Mouse (Mus musculus): Measurements from ENCODE around the gene Nadk. TPM values are rescaled to one million over a fixed set of nuclear protein-coding genes. Genes with fewer than 3 reads are reported as not detected.
A peak's percentile ranks its signal among the peaks of the same experiment; 100 is the strongest.

Nadk gene
- polyA plus RNA-seq, 1 experiment from 2014 or later: 98.2 TPM

DNA sequence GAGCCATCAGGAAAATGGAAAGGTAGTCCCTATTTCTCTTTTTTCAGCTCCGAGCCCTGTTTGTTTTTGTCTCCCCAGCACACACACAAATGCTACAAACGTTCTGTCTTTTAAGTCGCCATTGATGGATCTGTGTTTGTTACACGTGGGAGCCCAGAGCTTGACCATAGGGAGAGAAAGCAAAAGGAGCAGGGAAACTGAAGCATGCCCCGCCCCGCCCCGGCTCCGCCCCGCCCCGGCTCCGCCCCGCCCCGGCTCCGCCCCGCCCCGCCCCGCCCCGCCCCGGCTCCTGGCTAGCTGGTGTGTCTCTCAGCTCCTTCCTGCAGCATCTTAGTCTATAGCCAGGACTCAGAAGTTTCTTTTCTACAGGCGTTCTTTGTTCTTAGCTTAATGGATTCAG, 36.4 kb downstream of the Nadk start:
- Histone ChIP-seq H3K27ac (ENCODE audit: low read length) (no peak overlapping the region), H3K9me3 (ENCODE audit: control insufficient read depth, low read length) (no peaks in the 10 kb centered on the region), H3K36me3 (ENCODE audit: control insufficient read depth, insufficient read depth, low read length) (no peaks in the 10 kb centered on the region), H3K4me3 (ENCODE audit: low read length) (no peak overlapping the region), H3K4me2 (ENCODE audit: low read depth, low read length) (no peak overlapping the region), H3K9ac (ENCODE audit: low read depth, low read length) (no peak overlapping the region), H3K4me1 (ENCODE audit: control insufficient read depth, insufficient read depth, low read length) (peaks cover 9% of the 10 kb centered on the region; the same call in 1 of the 2 replicates), H3K27me3 (replicated peaks; ENCODE audit: control insufficient read depth, insufficient read depth, low read length) (no peaks in the 10 kb centered on the region)
- ATAC-seq: no peak
- 18% methylated on average over 20 of the region's 20 CpGs for WGBS

DNA sequence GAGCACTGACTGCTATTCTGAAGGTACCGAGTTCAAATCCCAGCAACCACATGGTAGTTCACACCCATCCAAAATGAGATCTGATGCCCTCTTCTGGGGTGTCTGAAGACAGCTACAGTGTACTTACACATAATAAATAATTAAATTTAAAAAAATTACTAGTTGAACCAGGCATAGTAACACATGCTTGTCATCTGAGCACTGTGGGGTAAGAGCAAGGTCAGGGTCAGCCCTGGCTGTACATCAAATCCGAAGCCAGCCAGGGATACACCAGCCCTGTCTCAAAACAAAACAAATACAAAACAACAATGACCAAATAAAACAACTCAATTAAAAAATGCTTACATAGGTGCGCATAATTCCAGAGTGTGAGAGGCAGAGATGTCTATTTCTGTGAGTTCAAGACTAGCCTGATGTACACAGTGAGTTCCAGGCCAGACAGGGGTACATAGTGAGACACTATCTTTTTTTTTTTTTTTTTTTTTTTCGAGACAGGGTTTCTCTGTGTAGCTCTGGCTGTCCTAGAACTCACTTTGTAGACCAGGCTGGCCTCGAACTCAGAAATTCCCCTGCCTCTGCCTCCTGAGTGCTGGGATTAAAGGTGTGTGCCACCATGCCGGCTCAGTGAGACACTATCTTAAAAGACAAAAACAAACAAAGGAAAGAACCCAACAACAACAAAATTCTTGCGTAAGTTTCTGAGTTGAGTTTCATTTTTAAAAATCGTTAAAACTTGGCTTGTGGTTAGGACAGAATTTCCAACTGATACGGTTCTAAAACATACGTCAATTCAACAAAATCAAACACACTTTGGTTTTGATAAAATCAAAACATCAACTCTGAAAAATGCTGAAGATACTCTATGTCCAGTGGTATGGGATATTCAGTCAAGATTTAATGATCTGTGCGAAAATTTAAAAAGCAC, 38.0 kb downstream of the Nadk start:
- Histone ChIP-seq H3K9me3 (ENCODE audit: control insufficient read depth, low read length) (no peaks in the 10 kb centered on the region), H3K27me3 (replicated peaks; ENCODE audit: control insufficient read depth, insufficient read depth, low read length) (no peaks in the 10 kb centered on the region), H3K36me3 (ENCODE audit: control insufficient read depth, insufficient read depth, low read length) (no peaks in the 10 kb centered on the region), H3K4me1 (ENCODE audit: control insufficient read depth, insufficient read depth, low read length) (peaks cover 9% of the 10 kb centered on the region), H3K4me2 (ENCODE audit: low read depth, low read length) (peak overlapping the region; percentile 80), H3K27ac (ENCODE audit: low read length) (no peak overlapping the region; the same call in 1 of the 2 replicates), H3K4me3 (ENCODE audit: low read length) (peak overlapping the region; percentile 98), H3K9ac (ENCODE audit: low read depth, low read length) (0 out of 2 replicates have a peak overlapping the region, but pooled peaks have one; percentile 55)
- WGBS: 87% methylated on average over 10 of the region's 11 CpGs
- no peak for ATAC-seq

DNA sequence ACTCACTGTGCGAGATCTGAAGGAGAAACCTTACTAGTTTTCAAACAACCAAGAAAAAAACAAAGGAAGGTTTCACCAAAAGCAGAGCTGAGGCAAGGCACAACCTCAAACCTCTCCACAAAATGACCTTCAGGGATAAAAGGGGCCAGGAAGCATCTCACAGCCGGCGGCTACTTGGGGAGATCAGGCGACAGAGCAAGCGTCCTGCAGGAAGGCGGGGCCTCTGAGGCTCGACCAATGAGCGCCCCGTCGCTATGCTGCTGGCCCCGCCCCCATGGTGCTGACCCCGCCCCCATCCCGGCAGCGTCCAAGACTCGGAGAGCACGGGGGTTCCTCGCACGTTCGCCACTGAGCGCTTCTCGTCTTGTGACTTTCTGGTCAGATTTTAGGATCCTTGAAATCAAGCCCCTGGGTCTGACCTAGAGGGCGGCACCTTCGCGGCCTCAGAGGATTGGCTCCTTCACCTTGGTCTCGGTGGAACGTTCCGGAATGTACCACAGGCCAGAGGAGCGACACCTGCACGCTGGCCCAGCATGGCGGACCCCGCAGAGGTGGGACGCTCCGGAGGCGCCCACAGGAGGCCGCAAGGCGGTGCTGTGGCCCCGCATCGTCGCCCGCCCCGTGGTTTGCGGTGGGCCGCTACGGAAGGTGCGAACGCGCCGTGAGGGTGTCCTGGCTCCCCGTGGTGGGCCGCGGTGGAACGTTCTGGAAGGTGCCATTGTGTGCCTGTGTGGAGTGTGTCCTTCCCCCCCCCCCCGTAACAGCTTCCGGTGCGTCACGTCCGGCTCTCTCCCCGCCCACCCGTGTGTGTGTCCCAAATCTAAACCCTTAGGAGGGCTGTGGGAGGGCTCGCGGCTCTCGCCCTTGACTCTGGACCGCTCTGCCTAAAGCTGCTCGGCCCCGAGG, 39.2 kb downstream of the Nadk start, which contains the start of gene Slc35e2:
Gene Slc35e2 (plus strand): TSS at position 326 of the 906 bp plus-strand sequence.
- Histone ChIP-seq H3K27ac (ENCODE audit: low read length) (peak within 1 kb of the TSS; percentile 99), H3K27me3 (replicated peaks; ENCODE audit: control insufficient read depth, insufficient read depth, low read length) (no peaks in the 10 kb centered on the region), H3K9ac (ENCODE audit: low read depth, low read length) (peak within 1 kb of the TSS; percentile 98), H3K4me1 (ENCODE audit: control insufficient read depth, insufficient read depth, low read length) (peaks cover 9% of the 10 kb centered on the region), H3K4me3 (ENCODE audit: low read length) (peak within 1 kb of the TSS; percentile 98), H3K9me3 (ENCODE audit: control insufficient read depth, low read length) (no peaks in the 10 kb centered on the region), H3K4me2 (ENCODE audit: low read depth, low read length) (peak within 1 kb of the TSS; percentile 80), H3K36me3 (ENCODE audit: control insufficient read depth, insufficient read depth, low read length) (no peaks in the 10 kb centered on the region)
- WGBS: under 1% methylated on average over 65 of the region's 65 CpGs
- peak; percentile 97 for ATAC-seq

DNA sequence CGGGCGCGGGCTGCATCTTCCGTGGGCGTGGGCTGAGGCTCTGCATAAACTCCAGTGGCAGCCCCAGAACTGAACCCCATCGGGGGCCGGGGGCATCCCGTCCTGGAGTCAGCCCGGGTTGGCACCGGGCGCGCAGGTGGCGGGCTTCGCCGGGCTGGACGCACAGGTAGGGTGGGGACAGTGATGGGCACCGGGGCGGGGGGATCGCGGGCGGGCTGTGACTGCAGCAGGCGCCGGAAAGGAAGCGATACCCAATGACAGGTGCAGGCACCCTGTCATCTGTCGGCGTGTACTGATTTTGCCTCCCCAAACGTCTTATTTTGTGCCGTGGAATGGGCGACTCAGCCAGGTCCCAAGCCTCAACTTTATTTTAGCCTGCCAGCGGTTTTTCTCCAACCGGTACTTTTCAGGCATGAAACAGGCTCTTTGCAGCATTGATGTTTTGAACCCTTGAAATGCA, 39.8 kb downstream of the Nadk start:
- H3K4me1 ChIP-seq (ENCODE audit: control insufficient read depth, insufficient read depth, low read length): peaks cover 9% of the 10 kb centered on the region
- under 1% methylated on average over 31 of the region's 31 CpGs for WGBS
- peak overlapping the region; percentile 80 for H3K4me2 ChIP-seq (ENCODE audit: low read depth, low read length)
- H3K4me3 ChIP-seq (ENCODE audit: low read length): peak overlapping the region; percentile 98
- ATAC-seq: no peak
- no peaks in the 10 kb centered on the region for H3K9me3 ChIP-seq (ENCODE audit: control insufficient read depth, low read length)
- peak overlapping the region; percentile 99 for H3K27ac ChIP-seq (ENCODE audit: low read length)
- H3K9ac ChIP-seq (ENCODE audit: low read depth, low read length): peak overlapping the region; percentile 98
- H3K27me3 ChIP-seq (replicated peaks; ENCODE audit: control insufficient read depth, insufficient read depth, low read length): no peaks in the 10 kb centered on the region
- no peaks in the 10 kb centered on the region for H3K36me3 ChIP-seq (ENCODE audit: control insufficient read depth, insufficient read depth, low read length)

DNA sequence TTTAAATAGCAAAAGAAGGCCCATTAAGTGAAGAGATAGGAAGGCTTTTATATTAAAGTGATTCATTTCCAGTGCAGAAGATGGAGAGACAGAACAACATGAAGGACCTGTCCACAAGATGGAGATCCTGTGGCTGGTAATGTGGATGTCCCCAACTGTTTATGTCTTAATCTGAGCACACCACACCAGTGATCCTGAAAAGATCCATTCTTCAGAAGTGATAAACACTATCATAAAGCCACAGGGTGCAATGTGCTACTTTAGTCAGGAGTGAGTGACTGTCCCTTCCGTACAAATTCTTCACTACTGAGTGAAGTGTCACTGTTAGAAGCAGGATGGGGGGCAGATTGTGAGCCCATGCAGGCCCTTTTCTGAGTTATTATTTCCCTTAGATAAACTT, 40.6 kb downstream of the Nadk start:
- Histone ChIP-seq H3K9me3 (ENCODE audit: control insufficient read depth, low read length) (no peaks in the 10 kb centered on the region), H3K4me1 (ENCODE audit: control insufficient read depth, insufficient read depth, low read length) (peaks cover 9% of the 10 kb centered on the region), H3K9ac (ENCODE audit: low read depth, low read length) (0 out of 2 replicates have a peak overlapping the region, but pooled peaks have one; percentile 98), H3K36me3 (ENCODE audit: control insufficient read depth, insufficient read depth, low read length) (no peaks in the 10 kb centered on the region), H3K27ac (ENCODE audit: low read length) (no peak overlapping the region), H3K4me2 (ENCODE audit: low read depth, low read length) (peak overlapping the region; percentile 80), H3K27me3 (replicated peaks; ENCODE audit: control insufficient read depth, insufficient read depth, low read length) (no peaks in the 10 kb centered on the region), H3K4me3 (ENCODE audit: low read length) (peak overlapping the region; percentile 98; the same call in 1 of the 2 replicates)
- 89% methylated on average over 1 of the region's 1 CpGs for WGBS
- ATAC-seq: no peak

DNA sequence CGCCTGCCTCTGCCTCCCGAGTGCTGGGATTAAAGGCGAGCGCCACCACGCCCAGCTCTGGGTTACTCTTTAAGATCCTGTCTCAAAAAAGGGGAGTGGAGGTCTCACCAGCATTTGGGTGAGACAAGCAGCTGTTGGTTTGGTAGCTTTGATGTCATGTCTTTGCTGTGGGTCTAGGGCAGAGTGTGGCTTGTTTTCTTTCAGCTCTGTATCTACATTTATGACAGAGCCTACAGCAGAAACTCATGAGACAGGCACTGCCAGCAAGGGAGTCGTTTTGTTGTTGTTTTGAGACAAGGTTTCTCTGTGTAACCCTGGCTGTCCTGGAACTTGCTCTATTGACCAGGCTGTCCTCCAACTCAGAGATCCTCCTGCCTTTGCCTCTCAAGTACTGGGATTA, 41.6 kb downstream of the Nadk start:
- no peak for ATAC-seq
- 94% methylated on average over 6 of the region's 6 CpGs for WGBS
- H3K9me3 ChIP-seq (ENCODE audit: control insufficient read depth, low read length): no peaks in the 10 kb centered on the region

DNA sequence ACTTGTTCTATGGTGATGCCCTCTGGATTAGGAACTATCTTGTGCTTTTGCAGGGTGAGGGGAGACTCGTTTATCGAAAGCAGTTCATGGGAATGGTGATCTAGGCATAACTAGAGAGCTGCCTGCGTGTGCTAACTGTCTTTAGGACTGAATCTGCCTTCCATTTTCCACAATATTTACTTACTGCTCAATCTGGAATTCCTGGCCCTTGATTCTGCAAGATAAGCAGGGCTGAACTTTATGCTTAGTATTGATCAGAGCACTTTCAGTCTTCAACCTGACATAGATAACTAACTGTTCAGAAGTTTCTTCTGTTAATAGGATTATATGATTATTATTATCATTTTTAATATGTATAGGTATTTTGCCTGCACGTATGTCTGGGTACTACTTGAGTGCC, 43.0 kb downstream of the Nadk start:
- ATAC-seq: no peak
- Histone ChIP-seq H3K9me3 (ENCODE audit: control insufficient read depth, low read length) (no peaks in the 10 kb centered on the region), H3K27me3 (replicated peaks; ENCODE audit: control insufficient read depth, insufficient read depth, low read length) (no peaks in the 10 kb centered on the region), H3K36me3 (ENCODE audit: control insufficient read depth, insufficient read depth, low read length) (no peaks in the 10 kb centered on the region; the same call in 1 of the 2 replicates), H3K4me3 (ENCODE audit: low read length) (no peak overlapping the region), H3K4me1 (ENCODE audit: control insufficient read depth, insufficient read depth, low read length) (peaks cover 9% of the 10 kb centered on the region), H3K9ac (ENCODE audit: low read depth, low read length) (no peak overlapping the region), H3K27ac (ENCODE audit: low read length) (no peak overlapping the region), H3K4me2 (ENCODE audit: low read depth, low read length) (no peak overlapping the region)
- WGBS: 78% methylated on average over 4 of the region's 4 CpGs

More for the DNA sequence above, 41.6 kb downstream of the Nadk start:
- H3K27ac ChIP-seq (ENCODE audit: low read length): no peak overlapping the region
- no peaks in the 10 kb centered on the region for H3K36me3 ChIP-seq (ENCODE audit: control insufficient read depth, insufficient read depth, low read length)
- H3K4me2 ChIP-seq (ENCODE audit: low read depth, low read length): no peak overlapping the region
- H3K4me1 ChIP-seq (ENCODE audit: control insufficient read depth, insufficient read depth, low read length): peaks cover 9% of the 10 kb centered on the region
- H3K9ac ChIP-seq (ENCODE audit: low read depth, low read length): no peak overlapping the region
- no peaks in the 10 kb centered on the region for H3K27me3 ChIP-seq (replicated peaks; ENCODE audit: control insufficient read depth, insufficient read depth, low read length)
- H3K4me3 ChIP-seq (ENCODE audit: low read length): no peak overlapping the region

DNA sequence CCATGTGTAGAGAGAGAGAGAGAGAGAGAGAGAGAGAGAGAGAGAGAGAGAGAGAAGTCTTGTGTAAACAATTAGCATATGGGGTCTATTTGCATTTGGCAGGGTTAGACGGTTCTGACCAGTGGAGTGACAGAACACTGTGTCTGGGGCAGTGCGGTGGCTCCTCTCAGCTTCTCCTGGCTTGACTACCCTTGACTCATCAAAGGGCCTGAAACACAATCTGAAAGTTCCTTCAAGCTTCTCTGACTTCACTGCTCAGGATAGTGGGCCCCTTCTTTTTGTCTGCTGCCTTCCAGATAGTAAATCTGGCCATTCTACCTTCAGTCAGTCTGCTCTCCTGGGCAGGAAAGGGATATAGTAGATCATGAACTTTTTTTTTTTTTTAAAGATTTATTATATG, 44.6 kb downstream of the Nadk start:
- no peaks in the 10 kb centered on the region for H3K9me3 ChIP-seq (ENCODE audit: control insufficient read depth, low read length)
- H3K36me3 ChIP-seq (ENCODE audit: control insufficient read depth, insufficient read depth, low read length): no peaks in the 10 kb centered on the region; the same call in 1 of the 2 replicates
- H3K4me2 ChIP-seq (ENCODE audit: low read depth, low read length): no peak overlapping the region
- H3K27ac ChIP-seq (ENCODE audit: low read length): no peak overlapping the region
- WGBS: 66% methylated on average over 2 of the region's 2 CpGs
- ATAC-seq: no peak
- no peaks in the 10 kb centered on the region for H3K27me3 ChIP-seq (replicated peaks; ENCODE audit: control insufficient read depth, insufficient read depth, low read length)
- no peak overlapping the region for H3K9ac ChIP-seq (ENCODE audit: low read depth, low read length)
- H3K4me3 ChIP-seq (ENCODE audit: low read length): no peak overlapping the region
- peaks cover 9% of the 10 kb centered on the region for H3K4me1 ChIP-seq (ENCODE audit: control insufficient read depth, insufficient read depth, low read length)

DNA sequence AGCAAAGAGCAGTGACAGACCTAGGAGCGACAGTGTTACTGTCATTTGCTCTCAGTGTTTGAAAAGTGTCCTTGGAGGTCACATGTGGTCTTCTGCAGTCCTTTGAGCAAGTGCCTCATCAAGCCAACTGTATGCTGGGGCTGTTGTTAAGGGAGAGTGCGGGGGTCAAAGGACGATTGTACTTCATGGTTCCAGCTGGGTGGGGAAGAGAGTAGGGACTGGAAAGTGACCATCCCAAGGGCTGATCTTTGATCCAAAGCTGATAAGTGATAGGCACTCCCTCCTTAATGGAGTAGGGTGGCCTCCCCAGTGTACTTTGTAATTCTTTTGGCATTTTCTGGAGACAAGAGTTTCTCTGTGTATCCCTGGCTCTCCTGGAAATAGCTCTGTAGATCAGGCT, 49.7 kb downstream of the Nadk start:
- no peaks in the 10 kb centered on the region for H3K27me3 ChIP-seq (replicated peaks; ENCODE audit: control insufficient read depth, insufficient read depth, low read length)
- ATAC-seq: peak; percentile 86
- H3K4me3 ChIP-seq (ENCODE audit: low read length): no peak overlapping the region
- H3K9ac ChIP-seq (ENCODE audit: low read depth, low read length): no peak overlapping the region
- H3K36me3 ChIP-seq (ENCODE audit: control insufficient read depth, insufficient read depth, low read length): no peaks in the 10 kb centered on the region; the same call in 1 of the 2 replicates
- 82% methylated on average over 3 of the region's 3 CpGs for WGBS
- no peaks in the 10 kb centered on the region for H3K9me3 ChIP-seq (ENCODE audit: control insufficient read depth, low read length)
- peak overlapping the region; percentile 55; the same call in 1 of the 2 replicates for H3K27ac ChIP-seq (ENCODE audit: low read length)
- no peaks in the 10 kb centered on the region for H3K4me1 ChIP-seq (ENCODE audit: control insufficient read depth, insufficient read depth, low read length)
- H3K4me2 ChIP-seq (ENCODE audit: low read depth, low read length): no peak overlapping the region

All from intestine, embryonic 16.5 days (tissue).